Mouse (Mus musculus): ENCODE measurements at regions not wholly inside any gene's neighbourhood (a gene's known extent, or its start where the extent isn't known, plus 50 kb on each side); places are given as distances from the start of the nearest gene placed in this dataset.

- WGBS: 83% methylated on average over 4 of the region's 4 CpGs
- Histone ChIP-seq H3K27me3 (replicated peaks; ENCODE audit: control insufficient read depth, insufficient read depth, low read length) (no peaks in the 10 kb centered on the region), H3K4me1 (ENCODE audit: control insufficient read depth, insufficient read depth, low read length) (no peaks in the 10 kb centered on the region), H3K4me3 (ENCODE audit: low read depth, low read length) (no peak overlapping the region), H3K27ac (replicated peaks; ENCODE audit: low read depth, low read length) (no peak overlapping the region), H3K9me3 (ENCODE audit: control insufficient read depth, low read length) (no peaks in the 10 kb centered on the region), H3K9ac (ENCODE audit: low read depth, low read length) (no peak overlapping the region), H3K36me3 (ENCODE audit: control insufficient read depth, insufficient read depth, low read length) (no peaks in the 10 kb centered on the region), H3K4me2 (ENCODE audit: low read depth, low read length) (no peak overlapping the region)
- ATAC-seq (ENCODE audit: low read depth): no peak
- no peak for DNase-seq (ENCODE audit: low spot score)
Observed at GRCm38 (mm10) chr10:46063831-46064230, 486.2 kb downstream of the Hace1 start.

GRCm38 (mm10) chr10:46070766-46071165, 493.1 kb downstream of the Hace1 start:
- Histone ChIP-seq H3K9me3 (ENCODE audit: control insufficient read depth, low read length) (no peaks in the 10 kb centered on the region), H3K36me3 (ENCODE audit: control insufficient read depth, insufficient read depth, low read length) (no peaks in the 10 kb centered on the region), H3K27me3 (replicated peaks; ENCODE audit: control insufficient read depth, insufficient read depth, low read length) (no peaks in the 10 kb centered on the region), H3K4me1 (ENCODE audit: control insufficient read depth, insufficient read depth, low read length) (no peaks in the 10 kb centered on the region), H3K27ac (replicated peaks; ENCODE audit: low read depth, low read length) (no peak overlapping the region), H3K9ac (ENCODE audit: low read depth, low read length) (no peak overlapping the region), H3K4me3 (ENCODE audit: low read depth, low read length) (no peak overlapping the region), H3K4me2 (ENCODE audit: low read depth, low read length) (no peak overlapping the region)
- no peak for DNase-seq (ENCODE audit: low spot score)
- no peak for ATAC-seq (ENCODE audit: low read depth)
- WGBS: 74% methylated on average over 3 of the region's 3 CpGs

- 32% methylated on average over 8 of the region's 8 CpGs for WGBS
- Histone ChIP-seq H3K9ac (ENCODE audit: low read depth, low read length) (no peak overlapping the region), H3K9me3 (ENCODE audit: control insufficient read depth, low read length) (no peaks in the 10 kb centered on the region), H3K4me1 (ENCODE audit: control insufficient read depth, insufficient read depth, low read length) (no peaks in the 10 kb centered on the region), H3K4me2 (ENCODE audit: low read depth, low read length) (no peak overlapping the region), H3K27me3 (replicated peaks; ENCODE audit: control insufficient read depth, insufficient read depth, low read length) (no peaks in the 10 kb centered on the region), H3K36me3 (ENCODE audit: control insufficient read depth, insufficient read depth, low read length) (no peaks in the 10 kb centered on the region), H3K27ac (replicated peaks; ENCODE audit: low read depth, low read length) (no peak overlapping the region), H3K4me3 (ENCODE audit: low read depth, low read length) (no peak overlapping the region)
- no peak for DNase-seq (ENCODE audit: low spot score)
- ATAC-seq (ENCODE audit: low read depth): no peak
Observed at GRCm38 (mm10) chr10:46071220-46071619, 493.6 kb downstream of the Hace1 start.

GRCm38 (mm10) chr10:46071810-46072549, 494.4 kb downstream of the Hace1 start:
- ATAC-seq (ENCODE audit: low read depth) (no peak), DNase-seq (ENCODE audit: low spot score) (no peak)
- H3K27me3 ChIP-seq (replicated peaks; ENCODE audit: control insufficient read depth, insufficient read depth, low read length): no peaks in the 10 kb centered on the region
- no peak overlapping the region for H3K4me3 ChIP-seq (ENCODE audit: low read depth, low read length)
- no peaks in the 10 kb centered on the region; the same call in 1 of the 2 replicates for H3K4me1 ChIP-seq (ENCODE audit: control insufficient read depth, insufficient read depth, low read length)
- no peak overlapping the region for H3K27ac ChIP-seq (replicated peaks; ENCODE audit: low read depth, low read length)
- H3K9me3 ChIP-seq (ENCODE audit: control insufficient read depth, low read length): no peaks in the 10 kb centered on the region
- WGBS: 77% methylated on average over 12 of the region's 12 CpGs
- H3K9ac ChIP-seq (ENCODE audit: low read depth, low read length): no peak overlapping the region
- no peaks in the 10 kb centered on the region for H3K36me3 ChIP-seq (ENCODE audit: control insufficient read depth, insufficient read depth, low read length)
- no peak overlapping the region for H3K4me2 ChIP-seq (ENCODE audit: low read depth, low read length)

GRCm38 (mm10) chr10:46072550-46073470, 495.2 kb downstream of the Hace1 start:
- no peaks in the 10 kb centered on the region for H3K9me3 ChIP-seq (ENCODE audit: control insufficient read depth, low read length)

GRCm38 (mm10) chr10:46087766-46088165, 510.1 kb downstream of the Hace1 start:
- Histone ChIP-seq H3K27ac (replicated peaks; ENCODE audit: low read depth, low read length) (no peak overlapping the region), H3K9me3 (ENCODE audit: control insufficient read depth, low read length) (no peaks in the 10 kb centered on the region), H3K4me2 (ENCODE audit: low read depth, low read length) (no peak overlapping the region), H3K9ac (ENCODE audit: low read depth, low read length) (no peak overlapping the region), H3K4me1 (ENCODE audit: control insufficient read depth, insufficient read depth, low read length) (no peaks in the 10 kb centered on the region), H3K4me3 (ENCODE audit: low read depth, low read length) (no peak overlapping the region), H3K27me3 (replicated peaks; ENCODE audit: control insufficient read depth, insufficient read depth, low read length) (no peaks in the 10 kb centered on the region), H3K36me3 (ENCODE audit: control insufficient read depth, insufficient read depth, low read length) (no peaks in the 10 kb centered on the region)
- ATAC-seq (ENCODE audit: low read depth): no peak
- WGBS: 48% methylated on average over 4 of the region's 4 CpGs
- DNase-seq (ENCODE audit: low spot score): peak; percentile 33

More at GRCm38 (mm10) chr10:46072550-46073470, 495.2 kb downstream of the Hace1 start:
- WGBS: 60% methylated on average over 16 of the region's 16 CpGs
- Histone ChIP-seq H3K4me3 (ENCODE audit: low read depth, low read length) (no peak overlapping the region), H3K36me3 (ENCODE audit: control insufficient read depth, insufficient read depth, low read length) (no peaks in the 10 kb centered on the region), H3K9ac (ENCODE audit: low read depth, low read length) (no peak overlapping the region), H3K27ac (replicated peaks; ENCODE audit: low read depth, low read length) (no peak overlapping the region), H3K27me3 (replicated peaks; ENCODE audit: control insufficient read depth, insufficient read depth, low read length) (no peaks in the 10 kb centered on the region), H3K4me2 (ENCODE audit: low read depth, low read length) (no peak overlapping the region), H3K4me1 (ENCODE audit: control insufficient read depth, insufficient read depth, low read length) (no peaks in the 10 kb centered on the region; the same call in 1 of the 2 replicates)
- no peak for DNase-seq (ENCODE audit: low spot score)
- ATAC-seq (ENCODE audit: low read depth): no peak

- ATAC-seq (ENCODE audit: low read depth) (no peak), DNase-seq (ENCODE audit: low spot score) (no peak)
- no peak overlapping the region for H3K9ac ChIP-seq (ENCODE audit: low read depth, low read length)
- no peak overlapping the region for H3K27ac ChIP-seq (replicated peaks; ENCODE audit: low read depth, low read length)
- no peak overlapping the region for H3K4me3 ChIP-seq (ENCODE audit: low read depth, low read length)
- H3K9me3 ChIP-seq (ENCODE audit: control insufficient read depth, low read length): no peaks in the 10 kb centered on the region
- H3K36me3 ChIP-seq (ENCODE audit: control insufficient read depth, insufficient read depth, low read length): no peaks in the 10 kb centered on the region
- H3K4me2 ChIP-seq (ENCODE audit: low read depth, low read length): no peak overlapping the region
- H3K4me1 ChIP-seq (ENCODE audit: control insufficient read depth, insufficient read depth, low read length): no peaks in the 10 kb centered on the region
- H3K27me3 ChIP-seq (replicated peaks; ENCODE audit: control insufficient read depth, insufficient read depth, low read length): no peaks in the 10 kb centered on the region
Observed at GRCm38 (mm10) chr10:46100837-46101236, 523.2 kb downstream of the Hace1 start.

GRCm38 (mm10) chr10:46108810-46109209, 531.2 kb downstream of the Hace1 start:
- no peaks in the 10 kb centered on the region for H3K4me1 ChIP-seq (ENCODE audit: control insufficient read depth, insufficient read depth, low read length)
- no peak overlapping the region for H3K9ac ChIP-seq (ENCODE audit: low read depth, low read length)
- no peaks in the 10 kb centered on the region for H3K27me3 ChIP-seq (replicated peaks; ENCODE audit: control insufficient read depth, insufficient read depth, low read length)
- H3K27ac ChIP-seq (replicated peaks; ENCODE audit: low read depth, low read length): no peak overlapping the region
- no peaks in the 10 kb centered on the region for H3K36me3 ChIP-seq (ENCODE audit: control insufficient read depth, insufficient read depth, low read length)
- H3K4me2 ChIP-seq (ENCODE audit: low read depth, low read length): no peak overlapping the region
- no peaks in the 10 kb centered on the region for H3K9me3 ChIP-seq (ENCODE audit: control insufficient read depth, low read length)
- no peak overlapping the region for H3K4me3 ChIP-seq (ENCODE audit: low read depth, low read length)
- DNase-seq (ENCODE audit: low spot score): no peak
- ATAC-seq (ENCODE audit: low read depth): no peak
- WGBS: 68% methylated on average over 4 of the region's 4 CpGs
